Mouse (Mus musculus) kidney, postnatal 4 days (tissue): ENCODE results near the gene Gm17655.
A peak's percentile ranks its signal among the peaks of the same experiment; 100 is the strongest.
"Not testable (repeated sequence)": the region's sequence is repeated elsewhere in the genome, so short reads cannot be mapped to it uniquely, and the experiment has no call there.

Experiments
- DNase-seq, 2 experiments: peaks; one replicate each; pipeline ENCODE4 v3.0.0; 2021; ENCODE audit warnings: mixed read lengths in 2 of 2

Gm17655 gene

GRCm38 (mm10) chr5:110072413-110072812, at the start of gene Gm17655:
Gm17655 (minus strand) TSS chr5:110072513.
- DNase-seq = not testable (repeated sequence)

- DNase-seq = peak; percentile 93 to 94
These were observed 37.7 kb upstream of the Gm17655 start, which contains the start of gene Zfp605 for GRCm38 (mm10) chr5:110109991-110110441. Zfp605 (plus strand) TSS chr5:110110092.

- DNase-seq = no peak
These were observed 36.0 kb upstream of the Gm17655 start for GRCm38 (mm10) chr5:110108305-110108628.

GRCm38 (mm10) chr5:110107581-110108304, 35.4 kb upstream of the Gm17655 start, which contains the start of gene Gtpbp6:
Gtpbp6 (minus strand) TSS chr5:110108197.
- peak; percentile 97 to 99 for DNase-seq

GRCm38 (mm10) chr5:110106901-110107564, 34.7 kb upstream of the Gm17655 start:
- DNase-seq = no peak

GRCm38 (mm10) chr5:110106140-110106871, 34.0 kb upstream of the Gm17655 start:
- DNase-seq = no peak

- DNase-seq = no peak
These were observed 32.5 kb upstream of the Gm17655 start for GRCm38 (mm10) chr5:110104616-110105380.

GRCm38 (mm10) chr5:110103901-110104615, 31.7 kb upstream of the Gm17655 start:
- no peak for DNase-seq

- no peak for DNase-seq
These were observed 30.7 kb upstream of the Gm17655 start for GRCm38 (mm10) chr5:110102853-110103625.

GRCm38 (mm10) chr5:110102429-110102828, 30.1 kb upstream of the Gm17655 start:
- no peak for DNase-seq

- peak; percentile 67 to 75 for DNase-seq
These were observed 29.5 kb upstream of the Gm17655 start for GRCm38 (mm10) chr5:110101716-110102347.

- peak; percentile 47 to 62 for DNase-seq
These were observed 28.8 kb upstream of the Gm17655 start for GRCm38 (mm10) chr5:110100921-110101631.

GRCm38 (mm10) chr5:110099656-110100580, 27.6 kb upstream of the Gm17655 start, which contains the start of gene Plcxd1:
Plcxd1 (plus strand) TSS chr5:110099969.
- peak; percentile 19 to 51 for DNase-seq

GRCm38 (mm10) chr5:110098991-110099477, 26.7 kb upstream of the Gm17655 start:
- no peak for DNase-seq

GRCm38 (mm10) chr5:110094847-110095213, 22.5 kb upstream of the Gm17655 start:
- no peak for DNase-seq

GRCm38 (mm10) chr5:110094030-110094846, 21.9 kb upstream of the Gm17655 start, which contains the start of gene Gm35315:
Gm35315 (minus strand) TSS chr5:110094420.
- DNase-seq = peak; percentile 81 to 89

GRCm38 (mm10) chr5:110091546-110091945, 19.2 kb upstream of the Gm17655 start:
- DNase-seq = no peak
